8 mouse cellular contexts compared by ENCODE assay signal in the genomic region with DNA sequence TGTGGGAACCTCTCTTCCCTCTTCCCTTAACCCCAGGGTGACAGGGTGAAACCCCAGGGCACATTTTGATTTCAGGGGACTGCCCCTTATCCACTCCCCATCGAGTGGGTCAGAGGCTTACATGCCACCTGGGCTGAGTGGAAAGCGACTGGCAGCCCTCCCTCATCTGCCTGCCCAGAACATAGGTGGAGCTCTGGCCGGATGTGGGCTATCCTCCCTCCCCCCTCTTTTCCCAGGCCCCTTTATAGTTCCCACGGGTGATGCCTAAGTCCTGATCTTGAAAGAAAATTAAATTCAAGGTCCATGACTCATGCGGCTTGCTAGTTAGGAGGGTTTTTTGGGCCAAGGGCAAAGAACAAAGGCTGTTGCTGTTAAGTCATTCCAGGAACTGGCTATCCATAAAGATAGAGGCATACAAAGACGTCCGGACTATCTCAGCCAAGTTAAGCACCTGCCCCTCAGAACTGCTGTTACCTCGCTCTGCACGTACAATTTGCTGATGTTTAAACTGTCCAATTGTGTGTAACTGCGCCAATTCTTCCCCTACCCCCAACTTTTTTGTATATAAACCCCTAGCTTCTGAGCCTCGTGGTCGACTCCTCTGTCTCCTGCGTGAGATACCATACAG.
DNase-seq lines count a peak whose midpoint lies in the region; ATAC-seq and TF ChIP-seq lines count a peak whose summit lies in the region.
"Not testable (repeated sequence)": the region's sequence is repeated elsewhere in the genome, so short reads cannot be mapped to it uniquely, and the experiment has no call there.

No protein-coding gene starts in this region.

- H3K36me3 ChIP-seq in intestine, embryonic 15.5 days; small intestine, adult 2 months (ENCODE audit: control insufficient read depth, insufficient read depth, low read length): not testable (repeated sequence)

- H3K4me3 ChIP-seq in intestine, embryonic 15.5 days (replicated peaks); small intestine, adult 2 months (ENCODE audit: low read depth, low read length): not testable (repeated sequence)

- not testable (repeated sequence) for H3K4me1 ChIP-seq in intestine, embryonic 15.5 days (replicated peaks); small intestine, adult 2 months (ENCODE audit: control insufficient read depth, insufficient read depth, insufficient read length, low read length)

- 0 out of 2 replicates have a peak overlapping the region, but pooled peaks have one; percentile 32 for H3K27ac ChIP-seq in intestine, embryonic 15.5 days
- peak overlapping the region; percentile 23; the same call in 1 of the 2 replicates for H3K27ac ChIP-seq in small intestine, adult 2 months (ENCODE audit: insufficient read depth, low read depth, low read length)

- peak; percentile 94 for ATAC-seq in intestine, embryonic 15.5 days

- DNase-seq in 3134 (ENCODE audit: extremely low read depth, insufficient read length, low spot score) (peak; percentile 58), NIH3T3 (ENCODE audit: low read depth) (peak; percentile 64)
- peak; percentile 77 for DNase-seq in adrenal gland, postnatal 14 days
- DNase-seq in kidney, postnatal 14 days: peak; percentile 16
- peak; percentile 7 for DNase-seq in lung, postnatal 14 days
- peak; percentile 38 for DNase-seq in thymus, postnatal 0 days (ENCODE audit: low spot score)

- not testable (repeated sequence) for H3K4me2 ChIP-seq in intestine, embryonic 15.5 days (replicated peaks)

- WGBS in intestine, embryonic 15.5 days: 52% methylated on average over 13 of the region's 13 CpGs
- 21% methylated on average over 13 of the region's 13 CpGs for WGBS in small intestine, adult 2 months

- not testable (repeated sequence) for H3K27me3 ChIP-seq in intestine, embryonic 15.5 days (replicated peaks); small intestine, adult 2 months (ENCODE audit: control insufficient read depth, insufficient read depth, low read length)

- not testable (repeated sequence) for H3K9me3 ChIP-seq in intestine, embryonic 15.5 days

- not testable (repeated sequence) for TF ChIP-seq CTCF in small intestine, adult 2 months (IDR thresholded peaks at IDR 0.05; ENCODE audit: extremely low read depth, insufficient read length, insufficient replicate concordance, low read depth, low read length)

- not testable (repeated sequence) for TF ChIP-seq POLR2A in small intestine, adult 2 months (IDR thresholded peaks at IDR 0.05; ENCODE audit: low read depth, low read length)

- not testable (repeated sequence) for H3K9ac ChIP-seq in intestine, embryonic 15.5 days

Comparison
In these comparisons a context has a peak if more than half of its experiments do, and no peak if none do; other contexts are left out.
1. DNase-seq: peak in every context shown above with its lines; median percentile 77 in adrenal gland, postnatal 14 days; 64 in NIH3T3; 58 in 3134; 38 in thymus, postnatal 0 days; 16 in kidney, postnatal 14 days; 7 in lung, postnatal 14 days.